ENCODE assay signal across 10 mouse cellular contexts in the genomic region with DNA sequence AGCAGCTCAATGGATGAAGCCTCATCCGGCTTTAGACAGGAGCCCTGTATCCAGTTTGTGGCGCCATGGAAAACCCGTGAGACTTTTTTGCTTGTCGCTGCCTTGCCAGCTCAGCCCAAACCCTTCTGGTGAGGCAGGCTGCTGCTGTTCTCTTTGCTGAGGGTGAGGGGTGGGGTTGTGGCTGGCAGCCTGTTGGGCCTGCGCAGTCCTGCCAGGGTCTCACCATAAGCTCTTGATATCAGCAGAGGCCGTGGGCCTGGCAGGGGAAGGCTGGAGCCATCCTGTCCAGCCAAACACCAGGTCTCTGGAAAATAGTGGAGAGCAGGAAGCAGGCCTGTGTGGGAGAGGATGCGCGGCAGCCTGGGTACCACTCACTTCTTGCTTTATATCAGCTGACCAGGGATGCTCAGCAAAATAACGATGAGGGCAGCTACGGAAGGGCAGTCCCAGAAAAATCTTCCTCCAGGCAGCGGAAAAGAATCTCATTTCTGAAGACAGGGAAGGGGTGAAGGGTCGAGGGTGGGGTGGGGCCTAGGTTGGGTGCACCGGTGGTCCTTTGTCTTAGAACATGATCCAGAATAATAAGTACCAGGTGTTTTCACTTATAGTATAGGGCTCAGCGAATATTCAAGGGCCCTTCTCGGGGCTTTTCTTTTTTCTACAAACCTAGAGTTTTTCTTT.
DNase-seq lines count a peak whose midpoint lies in the region; ATAC-seq and TF ChIP-seq lines count a peak whose summit lies in the region.
"Had no signal": no experiment of that assay in that cellular context is flagged by ENCODE, and none has a peak within 500 bp of the region (broad histone marks: within the 10 kb centered on the region; RNA-seq: fewer than 3 reads in every experiment).

No protein-coding gene starts in this region.

- no peak for DNase-seq in heart, postnatal 10 days
- peak; percentile 77 for DNase-seq in hindbrain, postnatal 0 days (ENCODE audit: low spot score)
- no peak for DNase-seq in gastrocnemius, adult 2 months
- DNase-seq in spleen, postnatal 10 days (ENCODE audit: low spot score in 2 of 2) = no peak
- no peak for DNase-seq in kidney, postnatal 25 days
- DNase-seq: adrenal gland, postnatal 14 days; liver, embryonic 13.5 days had no signal

- peak overlapping the region; percentile 61 for H3K9ac ChIP-seq in heart, embryonic 13.5 days
- peak overlapping the region; percentile 57 for H3K9ac ChIP-seq in embryonic facial prominence, embryonic 13.5 days
- H3K9ac ChIP-seq in hindbrain, postnatal 0 days (replicated peaks; ENCODE audit: low read length) = peak overlapping the region; percentile 31
- no peak overlapping the region for H3K9ac ChIP-seq in limb, embryonic 15.5 days
- H3K9ac ChIP-seq: liver, embryonic 13.5 days had no signal

- peak overlapping the region; percentile 76 for H3K27ac ChIP-seq in heart, embryonic 13.5 days (replicated peaks)
- peak overlapping the region; percentile 85 for H3K27ac ChIP-seq in embryonic facial prominence, embryonic 13.5 days
- H3K27ac ChIP-seq in hindbrain, postnatal 0 days = peak overlapping the region; percentile 78
- H3K27ac ChIP-seq in limb, embryonic 15.5 days = peak overlapping the region; percentile 71
- H3K27ac ChIP-seq in gastrocnemius, adult 2 months = no peak overlapping the region; the same call in 1 of the 2 replicates
- H3K27ac ChIP-seq: liver, embryonic 13.5 days had no signal

- H3K36me3 ChIP-seq in heart, embryonic 13.5 days = no peaks in the 10 kb centered on the region
- no peaks in the 10 kb centered on the region for H3K36me3 ChIP-seq in embryonic facial prominence, embryonic 13.5 days
- H3K36me3 ChIP-seq in hindbrain, postnatal 0 days (ENCODE audit: insufficient read depth, low read length) = no peaks in the 10 kb centered on the region
- no peaks in the 10 kb centered on the region for H3K36me3 ChIP-seq in limb, embryonic 15.5 days
- H3K36me3 ChIP-seq: liver, embryonic 13.5 days had no signal

- TF ChIP-seq CTCF in hindbrain, postnatal 0 days (IDR thresholded peaks at IDR 0.05; ENCODE audit: low read depth) = no peak
- TF ChIP-seq CTCF in gastrocnemius, adult 2 months (IDR thresholded peaks at IDR 0.05) = no peak

- peak overlapping the region; percentile 9; the same call in 1 of the 2 replicates for H3K4me3 ChIP-seq in heart, embryonic 13.5 days
- no peak overlapping the region for H3K4me3 ChIP-seq in embryonic facial prominence, embryonic 13.5 days
- no peak overlapping the region for H3K4me3 ChIP-seq in hindbrain, postnatal 0 days (ENCODE audit: low read length)
- no peak overlapping the region for H3K4me3 ChIP-seq in limb, embryonic 15.5 days
- no peak overlapping the region for H3K4me3 ChIP-seq in gastrocnemius, adult 2 months
- H3K4me3 ChIP-seq: liver, embryonic 13.5 days had no signal

- H3K4me1 ChIP-seq in heart, embryonic 13.5 days = peaks cover 33% of the 10 kb centered on the region
- peaks cover 48% of the 10 kb centered on the region for H3K4me1 ChIP-seq in embryonic facial prominence, embryonic 13.5 days
- peaks cover 3% of the 10 kb centered on the region; the same call in 1 of the 2 replicates for H3K4me1 ChIP-seq in hindbrain, postnatal 0 days (ENCODE audit: insufficient read depth, low read length)
- H3K4me1 ChIP-seq in limb, embryonic 15.5 days = peaks cover 32% of the 10 kb centered on the region

- no peak for ATAC-seq in heart, embryonic 13.5 days (ENCODE audit: extremely low read depth, insufficient number of reproducible peaks, low FRiP score, low TSS enrichment)
- 0 out of 2 replicates have a peak, but pooled peaks have one; percentile 72 for ATAC-seq in embryonic facial prominence, embryonic 13.5 days (ENCODE audit: insufficient number of reproducible peaks, insufficient read depth, low FRiP score, low TSS enrichment, low read depth)
- ATAC-seq in hindbrain, postnatal 0 days = peak; percentile 79
- ATAC-seq in limb, embryonic 15.5 days (ENCODE audit: insufficient number of reproducible peaks, low FRiP score, low TSS enrichment, low read depth) = no peak

- intact Hi-C loops in heart, postnatal 10 days (cut with DNase I) = loop anchor here (5.0 kb wide), 3 partner anchors 184 to 431 kb away; no protein-coding TSS in a partner anchor
- intact Hi-C loops in gastrocnemius, adult 2 months (cut with DNase I) = loop anchor here (5.0 kb wide), 2 partner anchors 276 to 531 kb away; no protein-coding TSS in a partner anchor

- WGBS in heart, embryonic 13.5 days = 51% methylated on average over 15 of the region's 15 CpGs
- WGBS in embryonic facial prominence, embryonic 13.5 days = 25% methylated on average over 15 of the region's 15 CpGs
- WGBS in hindbrain, postnatal 0 days = 55% methylated on average over 15 of the region's 15 CpGs
- WGBS in limb, embryonic 15.5 days = 36% methylated on average over 15 of the region's 15 CpGs

- no peaks in the 10 kb centered on the region for H3K27me3 ChIP-seq in heart, embryonic 13.5 days (replicated peaks)
- H3K27me3 ChIP-seq in embryonic facial prominence, embryonic 13.5 days = no peaks in the 10 kb centered on the region
- H3K27me3 ChIP-seq in hindbrain, postnatal 0 days (ENCODE audit: insufficient read depth, low read length) = no peaks in the 10 kb centered on the region
- no peaks in the 10 kb centered on the region for H3K27me3 ChIP-seq in limb, embryonic 15.5 days
- H3K27me3 ChIP-seq: liver, embryonic 13.5 days had no signal

- H3K4me2 ChIP-seq in heart, embryonic 13.5 days = peak overlapping the region; percentile 43
- peak overlapping the region; percentile 43 for H3K4me2 ChIP-seq in embryonic facial prominence, embryonic 13.5 days
- H3K4me2 ChIP-seq in hindbrain, postnatal 0 days (ENCODE audit: low read depth, low read length) = 0 out of 2 replicates have a peak overlapping the region, but pooled peaks have one; percentile 10
- H3K4me2 ChIP-seq in limb, embryonic 15.5 days = peak overlapping the region; percentile 20; the same call in 1 of the 2 replicates
- H3K4me2 ChIP-seq: liver, embryonic 13.5 days had no signal

- H3K9me3 ChIP-seq in heart, embryonic 13.5 days = no peaks in the 10 kb centered on the region
- H3K9me3 ChIP-seq in embryonic facial prominence, embryonic 13.5 days = no peaks in the 10 kb centered on the region
- H3K9me3 ChIP-seq in hindbrain, postnatal 0 days (ENCODE audit: low read length) = no peaks in the 10 kb centered on the region
- no peaks in the 10 kb centered on the region for H3K9me3 ChIP-seq in limb, embryonic 15.5 days
- H3K9me3 ChIP-seq: liver, embryonic 13.5 days had no signal

Comparison
In these comparisons a context has a peak if more than half of its experiments do, and no peak if none do; other contexts are left out.
1. ATAC-seq: peak in embryonic facial prominence, embryonic 13.5 days (single experiment) and hindbrain, postnatal 0 days (single experiment); none in heart, embryonic 13.5 days (single experiment) and limb, embryonic 15.5 days (single experiment).
2. Peak in every context shown above with its lines, with median percentiles within 50 percentile points of each other: H3K4me2 ChIP-seq.